Mouse (Mus musculus) erythroblast, embryonic 14.5 days (primary cell): ENCODE measurements around the gene Capn12.

ENCODE experiments used
- GATA1 ChIP-seq: IDR thresholded peaks from 2 replicates; pipeline ENCODE4 v1.6.1; 2012; ENCODE audit warnings: low read length, inconsistent platforms, mixed read lengths
- TAL1 ChIP-seq: IDR thresholded peaks from 3 replicates; pipeline ENCODE4 v1.6.1; 2012; ENCODE audit warnings: low read length, inconsistent platforms, mixed read lengths

- no peak for TF ChIP-seq GATA1
- no peak for TF ChIP-seq TAL1
These were observed 20.3 kb downstream of the Capn12 start for GRCm38 (mm10) chr7:28901311-28902125.
